In the genomic region with DNA sequence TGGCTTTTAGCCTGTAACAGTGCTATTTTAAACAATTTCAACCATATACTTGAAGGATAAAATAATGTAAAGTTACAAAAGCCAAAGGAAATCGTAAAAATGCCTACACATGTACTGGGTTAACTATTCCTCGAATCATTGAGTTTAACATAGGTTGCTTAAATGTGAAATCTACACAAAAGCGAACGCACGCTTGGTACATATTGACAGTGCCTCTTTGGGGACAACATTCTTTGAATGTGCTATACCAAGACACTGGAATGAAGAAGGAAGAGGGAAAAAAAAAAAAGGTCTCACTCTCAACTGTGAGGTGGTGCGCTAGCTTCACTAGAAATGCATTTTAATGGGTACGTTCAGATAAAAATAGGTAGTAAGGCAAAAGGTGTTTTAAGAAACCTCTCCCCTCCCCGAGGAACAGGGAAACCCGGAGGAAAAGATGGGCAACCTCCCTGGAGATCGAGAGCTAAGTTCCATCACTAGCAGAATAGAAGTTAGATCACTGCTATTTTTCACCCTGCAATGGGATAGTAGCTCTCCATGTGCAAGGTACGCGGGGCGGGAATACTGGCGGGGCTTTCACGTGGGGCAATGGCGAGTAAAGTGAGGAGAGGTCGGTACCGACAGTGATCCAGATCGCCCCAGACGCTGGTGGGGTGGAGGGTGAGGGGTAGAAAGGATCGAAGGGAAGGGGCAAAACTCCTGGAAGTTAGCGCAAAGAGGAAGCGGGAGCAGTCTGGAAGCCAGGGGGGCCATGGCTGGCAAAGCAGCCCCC, we compare ENCODE assay signal across 8 mouse cellular contexts. TPM values are rescaled to one million over a fixed set of nuclear protein-coding genes. Genes with fewer than 3 reads are reported as not detected.
DNase-seq lines count a peak whose midpoint lies in the region; ATAC-seq and TF ChIP-seq lines count a peak whose summit lies in the region.

No protein-coding gene starts in this region.

- H3K27me3 ChIP-seq in forebrain, postnatal 0 days (ENCODE audit: insufficient read depth, low read length) = no peaks in the 10 kb centered on the region

- peak; percentile 6 for DNase-seq in ovary, postnatal 10 days (ENCODE audit: low spot score)
- no peak for DNase-seq in ovary, postnatal 14 days (ENCODE audit: low spot score)
- DNase-seq in adipocyte (ENCODE audit: low spot score) = peak; percentile 5
- peak; percentile 2 for DNase-seq in forebrain, postnatal 0 days
- DNase-seq in kidney, adult 9 months = peak; percentile 5
- DNase-seq in yolk sac, embryonic 10.5 days (ENCODE audit: low spot score) = peak; percentile 1
- DNase-seq in cerebellum, adult 9-11 months = no peak

- no peaks in the 10 kb centered on the region for H3K36me3 ChIP-seq in forebrain, postnatal 0 days (ENCODE audit: insufficient read depth)

- H3K4me1 ChIP-seq in forebrain, postnatal 0 days (ENCODE audit: insufficient read depth) = no peaks in the 10 kb centered on the region

- peak overlapping the region; percentile 52 for H3K4me3 ChIP-seq in forebrain, postnatal 0 days (ENCODE audit: low read depth, low read length)

- ATAC-seq in forebrain, postnatal 0 days = no peak
- peak; percentile 22 for ATAC-seq in megakaryocyte, adult 5-6 weeks (ENCODE audit: poor library complexity, severe bottlenecking)

- no peaks in the 10 kb centered on the region for H3K9me3 ChIP-seq in forebrain, postnatal 0 days (ENCODE audit: low read length)

- WGBS in forebrain, postnatal 0 days = 33% methylated on average over 23 of the region's 23 CpGs

- no peak for TF ChIP-seq CTCF in forebrain, postnatal 0 days (IDR thresholded peaks at IDR 0.05; ENCODE audit: low read depth)

- peak overlapping the region; percentile 69 for H3K9ac ChIP-seq in forebrain, postnatal 0 days

- no peak overlapping the region; the same call in 1 of the 2 replicates for H3K27ac ChIP-seq in forebrain, postnatal 0 days (ENCODE audit: low read depth, low read length)

- peak overlapping the region; percentile 52 for H3K4me2 ChIP-seq in forebrain, postnatal 0 days (ENCODE audit: low read depth)

RNA-seq across cellular contexts. Expression of gene Ammecr1, which starts 1.1 kb away (rescaled TPM):
- 2.5 and 3.6 TPM in 2 replicates for total RNA-seq in forebrain, postnatal 0 days (2014; rRNA removed)
- 1.3 and 2.3 TPM in 2 replicates for polyA plus RNA-seq in forebrain, postnatal 0 days (2015; fragmentation: Nextera tagmentation; extraction: Ambion mirVana)
- 11.8 and 14.2 TPM in 2 replicates for total RNA-seq in megakaryocyte, adult 5-6 weeks (2015)
- 7.3 and 7.4 TPM in 2 replicates for total RNA-seq in megakaryocyte, adult 5-6 weeks (2017)

Comparison
In these comparisons a context has a peak if more than half of its experiments do, and no peak if none do; other contexts are left out.
1. DNase-seq: peak in ovary, postnatal 10 days (single experiment), adipocyte (single experiment), forebrain, postnatal 0 days (single experiment), kidney, adult 9 months (single experiment) and yolk sac, embryonic 10.5 days (single experiment); none in ovary, postnatal 14 days (single experiment) and cerebellum, adult 9-11 months (single experiment).